Mouse (Mus musculus) thymus, adult 18-20 months (tissue): Measurements from ENCODE around the gene Slc45a3.

ENCODE experiments used
- DNase-seq, 2 experiments: peaks; one replicate each; pipeline ENCODE4 v3.0.0; 2022; ENCODE audit warnings: mixed read lengths in 2 of 2

Gene Slc45a3

GRCm38 (mm10) chr1:131962606-131963084, at the start of gene Slc45a3:
Gene Slc45a3, plus strand, starts transcription at chr1:131962967.
- DNase-seq, result no peak

GRCm38 (mm10) chr1:131917634-131918033, 45.1 kb upstream of the Slc45a3 start:
- DNase-seq, result no peak

GRCm38 (mm10) chr1:131919052-131919451, 43.7 kb upstream of the Slc45a3 start:
- DNase-seq, result no peak

- DNase-seq, result no peak
Measured at GRCm38 (mm10) chr1:131922100-131922499, 40.7 kb upstream of the Slc45a3 start.

GRCm38 (mm10) chr1:131933471-131933870, 29.3 kb upstream of the Slc45a3 start:
- DNase-seq, result no peak

GRCm38 (mm10) chr1:131937659-131938305, 25.0 kb upstream of the Slc45a3 start:
- peak; percentile 9 to 31 for DNase-seq

GRCm38 (mm10) chr1:131938811-131939210, 24.0 kb upstream of the Slc45a3 start:
- no peak for DNase-seq

- no peak for DNase-seq
Measured at GRCm38 (mm10) chr1:131940711-131941244, 22.0 kb upstream of the Slc45a3 start.

GRCm38 (mm10) chr1:131941501-131941900, 21.3 kb upstream of the Slc45a3 start:
- DNase-seq, result no peak

- DNase-seq, result no peak
Measured at GRCm38 (mm10) chr1:131942621-131943590, 19.9 kb upstream of the Slc45a3 start.

- no peak for DNase-seq
Measured at GRCm38 (mm10) chr1:131945674-131946440, 16.9 kb upstream of the Slc45a3 start.

- DNase-seq, result no peak
Measured at GRCm38 (mm10) chr1:131946462-131947215, 16.1 kb upstream of the Slc45a3 start.

- DNase-seq, result no peak
Measured at GRCm38 (mm10) chr1:131947997-131948525, 14.7 kb upstream of the Slc45a3 start.

GRCm38 (mm10) chr1:131954242-131954865, 8.4 kb upstream of the Slc45a3 start:
- DNase-seq, result no peak

- DNase-seq, result no peak
Measured at GRCm38 (mm10) chr1:131955131-131955757, 7.5 kb upstream of the Slc45a3 start.

- no peak for DNase-seq
Measured at GRCm38 (mm10) chr1:131957416-131957815, 5.4 kb upstream of the Slc45a3 start.

- DNase-seq, result no peak
Measured at GRCm38 (mm10) chr1:131961004-131961403, 1.8 kb upstream of the Slc45a3 start.

GRCm38 (mm10) chr1:131963085-131963951, 551 bp downstream of the Slc45a3 start:
- no peak for DNase-seq

GRCm38 (mm10) chr1:131964100-131964499, 1.3 kb downstream of the Slc45a3 start:
- no peak for DNase-seq

GRCm38 (mm10) chr1:131964580-131964979, 1.8 kb downstream of the Slc45a3 start:
- no peak for DNase-seq
